ENCODE assay signal across 8 mouse cellular contexts in the genomic region with DNA sequence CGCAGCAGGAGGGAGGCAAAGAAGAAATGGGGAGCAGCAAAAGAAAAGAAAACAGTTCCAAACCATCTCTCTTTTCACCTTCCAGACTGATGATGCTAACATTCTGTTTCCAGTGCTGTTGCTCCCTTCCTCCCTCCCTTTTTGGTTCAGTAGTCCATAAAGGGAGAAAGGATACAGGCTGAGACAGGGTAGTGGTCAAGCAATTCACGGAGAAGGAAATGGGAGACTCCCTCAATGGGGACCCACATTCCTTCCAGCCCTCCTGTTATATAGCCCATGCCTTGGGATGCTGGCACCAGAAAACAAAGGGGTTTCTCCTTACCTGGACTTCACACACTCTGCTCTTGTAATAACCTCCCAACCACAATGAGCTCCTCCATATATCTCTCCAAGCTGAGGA. TPM values are rescaled to one million over a fixed set of nuclear protein-coding genes. Genes with fewer than 3 reads are reported as not detected.
DNase-seq lines count a peak whose midpoint lies in the region; ATAC-seq lines count a peak whose summit lies in the region.

No protein-coding gene starts in this region.

- H3K27ac ChIP-seq in lung, embryonic 16.5 days (ENCODE audit: low read length): no peak overlapping the region
- H3K27ac ChIP-seq in forebrain, embryonic 14.5 days (ENCODE audit: low read depth, low read length): peak overlapping the region; percentile 77
- peak overlapping the region; percentile 87 for H3K27ac ChIP-seq in limb, embryonic 12.5 days
- H3K27ac ChIP-seq in neural tube, embryonic 15.5 days (replicated peaks): peak overlapping the region; percentile 79

- H3K4me2 ChIP-seq in lung, embryonic 16.5 days (ENCODE audit: low read depth, low read length): peak overlapping the region; percentile 72
- H3K4me2 ChIP-seq in forebrain, embryonic 14.5 days (ENCODE audit: low read length): peak overlapping the region; percentile 58
- peak overlapping the region; percentile 62 for H3K4me2 ChIP-seq in limb, embryonic 12.5 days
- peak overlapping the region; percentile 63 for H3K4me2 ChIP-seq in neural tube, embryonic 15.5 days

- peak overlapping the region; percentile 58 for H3K4me3 ChIP-seq in lung, embryonic 16.5 days (ENCODE audit: low read length)
- peak overlapping the region; percentile 52 for H3K4me3 ChIP-seq in forebrain, embryonic 14.5 days (ENCODE audit: low read depth, low read length)
- peak overlapping the region; percentile 48 for H3K4me3 ChIP-seq in limb, embryonic 12.5 days (replicated peaks)
- H3K4me3 ChIP-seq in neural tube, embryonic 15.5 days (replicated peaks): peak overlapping the region; percentile 54

- no peaks in the 10 kb centered on the region for H3K27me3 ChIP-seq in lung, embryonic 16.5 days (ENCODE audit: control insufficient read depth, insufficient read depth, low read depth, low read length)
- H3K27me3 ChIP-seq in forebrain, embryonic 14.5 days (replicated peaks; ENCODE audit: control insufficient read depth, insufficient read depth, low read length): no peaks in the 10 kb centered on the region
- H3K27me3 ChIP-seq in limb, embryonic 12.5 days: peaks cover 74% of the 10 kb centered on the region
- H3K27me3 ChIP-seq in neural tube, embryonic 15.5 days (replicated peaks): peaks cover 3% of the 10 kb centered on the region

- no peaks in the 10 kb centered on the region for H3K36me3 ChIP-seq in lung, embryonic 16.5 days (ENCODE audit: control insufficient read depth, insufficient read depth, low read length)
- H3K36me3 ChIP-seq in forebrain, embryonic 14.5 days (ENCODE audit: control insufficient read depth, insufficient read depth, low read length): peaks cover 4% of the 10 kb centered on the region; the same call in 1 of the 2 replicates
- no peaks in the 10 kb centered on the region for H3K36me3 ChIP-seq in limb, embryonic 12.5 days
- H3K36me3 ChIP-seq in neural tube, embryonic 15.5 days: no peaks in the 10 kb centered on the region

- WGBS in lung, embryonic 16.5 days: 18% methylated on average over 2 of the region's 2 CpGs
- 35% methylated on average over 2 of the region's 2 CpGs for WGBS in forebrain, embryonic 14.5 days
- WGBS in limb, embryonic 12.5 days: 14% methylated on average over 2 of the region's 2 CpGs
- WGBS in neural tube, embryonic 15.5 days: 29% methylated on average over 2 of the region's 2 CpGs

- no peaks in the 10 kb centered on the region for H3K4me1 ChIP-seq in lung, embryonic 16.5 days (replicated peaks; ENCODE audit: control insufficient read depth, insufficient read depth, low read length)
- peaks cover 5% of the 10 kb centered on the region; the same call in 1 of the 2 replicates for H3K4me1 ChIP-seq in forebrain, embryonic 14.5 days (ENCODE audit: control insufficient read depth, insufficient read depth, low read length)
- peaks cover 5% of the 10 kb centered on the region; the same call in 1 of the 2 replicates for H3K4me1 ChIP-seq in limb, embryonic 12.5 days (replicated peaks)
- H3K4me1 ChIP-seq in neural tube, embryonic 15.5 days: peaks cover 17% of the 10 kb centered on the region

- H3K9ac ChIP-seq in lung, embryonic 16.5 days (ENCODE audit: low read length): peak overlapping the region; percentile 73; the same call in 1 of the 2 replicates
- peak overlapping the region; percentile 50; the same call in 1 of the 2 replicates for H3K9ac ChIP-seq in forebrain, embryonic 14.5 days (ENCODE audit: low read length)
- H3K9ac ChIP-seq in limb, embryonic 12.5 days (replicated peaks): 0 out of 2 replicates have a peak overlapping the region, but pooled peaks have one; percentile 34
- peak overlapping the region; percentile 61; the same call in 1 of the 2 replicates for H3K9ac ChIP-seq in neural tube, embryonic 15.5 days (replicated peaks)

- 0 out of 2 replicates have a peak, but pooled peaks have one; percentile 13 for ATAC-seq in lung, embryonic 16.5 days (ENCODE audit: low read depth)
- ATAC-seq in forebrain, embryonic 14.5 days: peak; percentile 30
- peak; percentile 23; the same call in 1 of the 2 replicates for ATAC-seq in limb, embryonic 12.5 days (ENCODE audit: insufficient number of reproducible peaks, insufficient read depth, low FRiP score, low TSS enrichment, low read depth)
- peak; percentile 29 for ATAC-seq in neural tube, embryonic 15.5 days (ENCODE audit: low FRiP score)

- no peak for DNase-seq in lung, adult 18-20 months
- no peak for DNase-seq in forebrain, embryonic 14.5 days (ENCODE audit: low spot score)
- no peak for DNase-seq in embryo, embryonic 10 days (ENCODE audit: low spot score)
- DNase-seq in spleen, adult 18-20 months: no peak
- DNase-seq in gastrocnemius, adult 18-20 months (ENCODE audit: low spot score): no peak

- H3K9me3 ChIP-seq in lung, embryonic 16.5 days (ENCODE audit: control insufficient read depth, low read length): no peaks in the 10 kb centered on the region
- H3K9me3 ChIP-seq in forebrain, embryonic 14.5 days (replicated peaks; ENCODE audit: control insufficient read depth, low read length): no peaks in the 10 kb centered on the region
- no peaks in the 10 kb centered on the region for H3K9me3 ChIP-seq in limb, embryonic 12.5 days
- H3K9me3 ChIP-seq in neural tube, embryonic 15.5 days (replicated peaks): no peaks in the 10 kb centered on the region

RNA-seq across cellular contexts. Expression of a gene that starts 0.4 kb away (rescaled TPM):
- 1.8 and 2.9 TPM in 2 replicates for polyA plus RNA-seq in lung, embryonic 16.5 days (2015; fragmentation: Nextera tagmentation; extraction: Ambion mirVana)
- 9.6 and 11.0 TPM in 2 replicates for polyA plus RNA-seq in forebrain, embryonic 14.5 days (2014; fragmentation: Nextera tagmentation; extraction: Ambion mirVana)
- polyA plus RNA-seq in limb, embryonic 12.5 days (2016; fragmentation: Nextera tagmentation; extraction: Ambion mirVana): 3.1 and 3.2 TPM in 2 replicates
- polyA plus RNA-seq in neural tube, embryonic 15.5 days (2015; fragmentation: Nextera tagmentation; extraction: Ambion mirVana): 4.7 and 6.3 TPM in 2 replicates
- total RNA-seq in gastrocnemius, adult 18-20 months (2021): under 1 TPM; 0.50 to 0.55 TPM

RNA-seq across cellular contexts. Expression of a gene that starts 47.7 kb away (rescaled TPM):
- 63.7 and 66.8 TPM in 2 replicates for polyA plus RNA-seq in lung, embryonic 16.5 days (2015; fragmentation: Nextera tagmentation; extraction: Ambion mirVana)
- polyA plus RNA-seq in forebrain, embryonic 14.5 days (2014; fragmentation: Nextera tagmentation; extraction: Ambion mirVana): 59.3 and 79.6 TPM in 2 replicates
- polyA plus RNA-seq in limb, embryonic 12.5 days (2016; fragmentation: Nextera tagmentation; extraction: Ambion mirVana): 69.9 and 73.6 TPM in 2 replicates
- polyA plus RNA-seq in neural tube, embryonic 15.5 days (2015; fragmentation: Nextera tagmentation; extraction: Ambion mirVana): 69.9 and 71.6 TPM in 2 replicates
- 10 to 100 TPM; 35.5 to 38.2 TPM for total RNA-seq in gastrocnemius, adult 18-20 months (2021)
